Mouse (Mus musculus) mouse embryonic stem cell (cell line): ENCODE measurements around the gene Klhl21.

Experiments
- in situ Hi-C, 2 experiments: fragments of 300-500 bp; cut with MboI; formaldehyde crosslinking; loops; 1 replicate in 1 of 2; 3 replicates in 1 of 2; pipeline ENCODE4 v1.14.3; 2019 to 2020; ENCODE audit warnings: low sequenced_read_pairs in 2 of 2, low pct_unique_long_range_greater_than_20kb in 1 of 2, mixed read lengths in 1 of 2; ENCODE audit not compliant: unreplicated experiment in 1 of 2

Gene Klhl21

GRCm38 (mm10) chr4:152041924-152042641 lies 33.5 kb downstream of the Klhl21 start:
- in situ Hi-C loops, result no loop called here

- in situ Hi-C loops, result no loop called here
These were observed 34.6 kb downstream of the Klhl21 start for GRCm38 (mm10) chr4:152043171-152043570.

- in situ Hi-C loops, result no loop called here
These were observed 36.0 kb downstream of the Klhl21 start for GRCm38 (mm10) chr4:152044609-152045008.

GRCm38 (mm10) chr4:152062390-152063110 lies 53.9 kb downstream of the Klhl21 start:
- in situ Hi-C loops, result no loop called here

- in situ Hi-C loops, result no loop called here
These were observed 58.7 kb downstream of the Klhl21 start for GRCm38 (mm10) chr4:152067280-152067679.
